Mouse (Mus musculus) gastrocnemius, postnatal 36 days (tissue): ENCODE results near the gene Rhbdl3. TPM values are rescaled to one million over a fixed set of nuclear protein-coding genes. Genes with fewer than 3 reads are reported as not detected.
"Not testable (repeated sequence)": the region's sequence is repeated elsewhere in the genome, so short reads cannot be mapped to it uniquely, and the experiment has no call there.

Experiments used
- DNase-seq, 2 experiments: peaks; one replicate each; pipeline ENCODE4 v3.0.0; 2022
- intact Hi-C: fragments of 180-260 bp; cut with DNase I; formaldehyde crosslinking; loops from one replicate; pipeline ENCODE4 v1.15.1; 2025
- total RNA-seq, 2 experiments: library from RNA; stranded (reverse); gene quantifications; 2 replicates each; pipeline ENCODE4 v1.2.3; 2021

Rhbdl3 gene
- total RNA-seq, 2 experiments from 2014 or later: 5.7 to 9.0 TPM

DNA sequence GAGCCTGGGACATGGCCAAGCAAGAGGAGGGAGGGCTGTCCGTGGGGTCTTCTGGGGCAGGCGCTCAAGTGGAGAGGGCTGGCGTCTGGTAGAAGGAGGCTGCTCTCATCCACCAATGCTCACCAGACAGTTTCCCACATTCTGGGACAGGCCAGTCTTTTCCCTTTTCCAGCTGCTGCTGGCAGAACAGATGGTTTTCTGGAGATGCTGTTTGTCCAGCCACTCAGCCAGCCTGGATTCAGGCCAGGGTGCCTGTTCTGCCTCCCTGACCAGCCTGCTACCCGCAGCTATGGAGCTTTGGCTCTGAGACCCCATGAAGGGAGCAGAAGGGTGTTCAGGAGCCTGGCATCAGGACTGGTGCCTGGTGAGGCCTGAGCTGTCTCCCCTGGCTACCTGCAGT lies 10.6 kb downstream of the Rhbdl3 start:
- no peak for DNase-seq
- intact Hi-C loops: no loop called here

DNA sequence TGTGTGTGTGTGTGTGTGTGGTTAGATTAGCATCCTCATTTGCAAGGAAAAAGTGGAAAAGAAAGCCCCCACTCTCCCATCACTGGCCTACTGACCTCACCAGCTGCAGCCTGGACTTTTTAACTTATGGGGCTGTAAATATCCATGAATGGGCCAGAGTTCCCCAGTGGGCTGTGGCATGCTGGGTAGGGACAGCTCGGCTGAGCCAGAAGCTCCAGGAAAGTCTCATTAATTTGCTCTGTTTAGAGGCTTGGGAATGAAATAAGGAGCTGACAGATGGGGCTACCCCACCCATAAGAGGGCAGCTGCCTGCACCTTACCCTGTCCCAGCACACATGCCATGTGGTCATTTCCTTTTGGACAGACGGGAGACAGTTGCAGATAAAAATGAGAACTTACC lies 11.3 kb downstream of the Rhbdl3 start:
- intact Hi-C loops: no loop called here

DNA sequence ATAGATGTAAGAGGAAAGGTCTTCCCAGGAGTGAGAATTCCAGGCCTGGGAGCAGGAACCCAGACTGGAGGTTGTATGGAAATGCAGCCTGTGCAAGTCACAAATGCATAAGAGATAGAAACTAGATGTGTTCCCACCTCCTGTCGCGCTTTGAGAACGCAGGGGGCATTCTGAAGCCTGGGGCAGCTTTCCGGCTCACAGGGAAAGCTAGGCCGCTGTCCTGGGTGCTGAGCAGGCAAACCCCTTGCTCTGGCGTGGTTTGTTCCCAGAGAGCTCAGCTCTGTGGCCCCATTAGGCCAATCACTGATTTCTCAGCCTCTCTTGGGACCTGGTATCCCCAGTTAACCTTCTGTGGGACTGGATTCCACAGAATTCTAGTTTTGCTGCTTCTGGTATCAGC lies 11.9 kb downstream of the Rhbdl3 start:
- DNase-seq: no peak
- intact Hi-C loops: no loop called here

More for the DNA sequence above, 11.3 kb downstream of the Rhbdl3 start:
- no peak for DNase-seq

DNA sequence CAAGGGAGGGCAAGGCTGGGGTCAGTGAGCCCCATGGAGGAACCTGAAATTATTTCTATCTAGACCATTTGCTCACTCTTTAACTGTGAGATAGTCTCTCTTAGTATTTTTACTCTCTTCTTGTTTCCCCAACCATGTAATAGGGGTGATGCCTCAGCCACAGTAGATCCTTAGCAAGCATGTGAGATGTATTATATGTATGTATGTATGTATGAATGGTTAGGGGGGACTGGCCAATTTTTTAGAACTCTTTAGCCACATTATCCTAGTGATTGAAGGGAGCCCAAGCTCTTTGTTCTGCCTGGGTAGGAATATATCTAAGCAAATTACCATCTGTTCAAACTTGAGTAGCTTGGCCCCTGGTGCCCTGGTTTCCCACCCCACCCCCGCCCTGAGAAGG lies 12.8 kb downstream of the Rhbdl3 start:
- DNase-seq: no peak
- intact Hi-C loops: no loop called here

DNA sequence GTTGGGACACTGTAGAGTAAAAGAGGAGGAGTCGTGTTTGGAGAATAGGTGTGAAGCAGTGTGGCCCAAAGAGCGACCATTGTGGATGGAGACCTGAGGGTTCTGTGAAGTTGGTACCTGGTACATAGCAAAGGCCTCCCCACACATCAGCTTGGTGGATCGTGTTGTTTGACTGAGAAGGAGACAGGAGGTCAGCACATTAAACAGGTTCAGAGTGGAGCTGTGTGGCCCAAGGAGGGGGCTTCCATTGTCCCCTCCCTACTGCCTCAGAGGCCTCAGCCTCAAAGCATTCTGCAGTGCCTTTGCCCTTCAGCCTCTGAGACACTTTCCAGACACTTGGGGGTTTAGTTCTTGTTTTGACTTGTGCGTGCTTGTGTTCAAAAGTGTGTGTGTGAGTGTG lies 13.2 kb downstream of the Rhbdl3 start:
- DNase-seq: no peak

DNA sequence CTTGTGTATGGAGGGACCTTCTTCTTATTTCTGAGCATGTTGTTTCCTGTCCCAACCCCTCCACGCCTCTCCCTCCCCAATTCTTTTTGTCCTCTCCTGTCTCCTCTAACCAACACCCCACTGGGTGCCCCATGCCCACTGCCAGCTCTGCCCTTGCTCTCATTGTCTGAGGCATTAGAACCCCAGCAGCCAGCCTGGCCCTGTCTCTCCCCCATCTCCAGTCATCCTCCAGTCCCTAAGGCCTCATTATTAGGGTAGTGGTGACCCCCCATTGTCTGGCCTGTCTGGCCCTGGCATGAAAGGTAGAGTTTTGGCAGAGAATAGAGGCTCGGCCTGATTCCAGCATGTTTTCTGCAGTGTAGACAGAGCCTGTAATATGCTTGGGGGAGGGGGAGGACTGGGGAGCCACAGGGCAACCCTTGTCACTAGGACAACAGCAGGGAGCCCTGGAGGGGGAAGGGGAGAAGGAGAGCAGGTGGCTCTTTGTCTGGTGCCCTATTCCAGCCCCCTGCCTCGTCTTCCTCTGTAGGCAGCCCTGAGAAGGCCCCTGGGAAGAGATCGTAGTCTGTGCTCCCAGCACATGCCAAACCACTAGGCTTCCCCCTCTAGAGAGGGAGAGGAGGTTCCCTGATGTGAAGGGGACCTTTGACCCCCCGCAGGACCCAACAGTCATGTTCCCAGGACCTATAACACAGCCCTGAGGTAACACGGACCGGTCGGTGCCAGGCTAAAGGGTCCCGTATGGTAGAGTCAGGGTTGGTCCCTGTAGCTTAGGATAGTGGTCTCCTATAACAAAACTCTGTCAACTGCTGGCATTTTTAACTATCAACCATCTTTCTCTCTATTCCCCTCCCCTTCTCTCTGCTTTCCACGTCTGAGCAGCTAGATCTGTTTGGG lies 15.3 kb downstream of the Rhbdl3 start:
- no peak for DNase-seq
- intact Hi-C loops: no loop called here

More for the DNA sequence above, 13.2 kb downstream of the Rhbdl3 start:
- intact Hi-C loops: no loop called here

DNA sequence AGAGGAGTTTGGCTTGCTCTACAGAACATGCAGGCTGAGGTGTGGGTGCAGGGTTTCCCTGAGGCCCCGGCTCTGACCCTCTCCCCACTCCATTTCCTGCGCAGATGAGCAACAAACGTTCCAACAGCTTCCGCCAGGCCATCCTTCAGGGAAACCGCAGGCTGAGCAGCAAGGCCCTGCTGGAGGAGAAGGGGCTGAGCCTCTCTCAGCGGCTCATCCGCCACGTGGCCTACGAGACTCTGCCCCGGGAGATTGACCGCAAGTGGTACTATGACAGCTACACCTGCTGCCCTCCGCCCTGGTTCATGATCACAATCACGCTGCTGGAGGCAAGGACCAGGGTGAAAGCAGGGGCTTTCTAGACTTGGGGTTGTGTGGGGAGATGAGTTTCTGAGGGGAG lies 22.5 kb downstream of the Rhbdl3 start:
- intact Hi-C loops: no loop called here
- no peak for DNase-seq

DNA sequence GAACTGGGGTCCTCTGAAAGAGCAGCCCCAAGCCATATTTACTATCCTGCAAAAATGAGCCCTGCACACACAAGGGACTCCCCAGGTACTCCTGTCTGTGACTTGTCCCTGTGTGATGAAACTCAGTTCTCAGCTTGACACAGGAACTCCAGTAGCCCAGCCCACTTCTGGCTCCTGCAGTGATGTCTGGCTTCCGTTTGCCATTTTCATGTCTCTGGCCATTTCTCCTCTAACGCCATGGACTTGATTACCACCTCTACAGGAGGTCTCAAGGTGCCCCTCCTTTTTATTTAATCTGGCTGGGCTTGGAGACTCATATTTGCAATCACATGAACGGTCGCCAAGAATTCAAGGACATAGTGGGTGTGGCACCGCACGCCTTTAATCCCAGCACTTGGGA lies 23.9 kb downstream of the Rhbdl3 start:
- DNase-seq: no peak
- intact Hi-C loops: no loop called here

DNA sequence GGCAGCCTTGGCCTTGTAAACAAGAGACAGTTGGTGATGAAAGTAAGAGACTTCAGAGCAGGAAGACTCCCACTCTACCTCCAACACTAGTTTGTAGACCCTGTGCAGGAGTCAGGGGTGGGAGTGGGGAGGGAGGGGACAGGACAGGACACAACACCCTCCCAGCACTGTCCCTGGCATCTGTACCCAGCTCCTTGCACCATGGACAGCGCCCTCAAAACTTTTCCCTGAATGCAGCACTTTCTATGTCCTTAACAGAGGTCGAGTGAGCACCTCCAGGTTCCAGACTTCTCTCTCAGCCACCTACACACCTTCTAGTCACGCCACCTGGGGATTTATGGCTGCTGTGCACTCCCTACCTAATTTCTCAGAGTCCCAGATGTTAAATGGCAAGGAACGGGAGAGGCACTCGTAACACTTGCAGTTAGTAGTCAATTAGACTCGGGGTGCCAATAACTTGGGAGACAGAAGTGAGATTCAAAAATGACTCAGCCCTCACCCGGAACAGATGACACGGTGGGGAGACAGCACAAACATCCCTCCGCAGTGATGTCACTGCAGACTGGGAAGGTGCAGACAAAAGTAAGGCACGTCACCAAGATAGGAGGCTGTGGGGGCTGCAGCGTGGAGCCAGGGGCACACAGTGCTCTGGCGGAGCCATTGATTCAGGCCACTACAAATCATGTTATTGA lies 32.1 kb downstream of the Rhbdl3 start:
- DNase-seq: no peak
- intact Hi-C loops: no loop called here

DNA sequence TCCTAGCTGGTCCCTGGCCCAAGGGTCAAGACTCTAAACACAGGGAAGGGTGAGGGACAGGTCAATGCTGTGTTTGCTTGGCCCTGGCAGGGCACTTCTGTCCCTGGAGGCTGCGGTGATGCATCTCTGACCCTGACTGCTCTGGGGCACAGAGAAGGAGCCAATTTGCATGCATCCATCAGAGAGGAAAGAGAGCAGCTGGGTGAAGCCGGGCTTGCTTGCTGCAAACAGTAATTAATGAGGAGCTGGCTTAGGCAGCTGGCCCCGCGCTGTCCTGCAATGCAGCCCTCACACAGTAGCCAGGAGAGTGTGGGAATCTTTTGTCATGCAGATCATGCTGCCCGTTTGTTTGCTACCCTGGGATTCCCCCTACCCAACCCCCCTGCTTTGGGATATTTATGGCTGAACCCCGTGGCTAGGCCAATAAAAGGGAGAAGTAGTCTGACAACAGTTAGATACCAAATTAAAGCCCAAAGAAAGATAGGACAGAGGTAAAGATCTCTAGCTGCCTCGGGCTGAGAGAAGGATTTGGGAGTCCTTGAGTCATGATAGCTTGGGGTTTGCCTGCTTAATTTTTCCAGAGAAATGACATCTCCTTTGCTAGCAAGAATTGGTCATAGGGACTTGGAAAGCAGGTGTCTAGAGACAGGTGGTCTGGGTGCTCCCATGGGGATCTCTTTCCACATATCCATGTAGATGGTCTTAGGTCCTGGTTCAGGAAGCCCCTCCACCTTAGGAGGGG lies 35.1 kb downstream of the Rhbdl3 start:
- intact Hi-C loops: no loop called here
- DNase-seq: no peak

DNA sequence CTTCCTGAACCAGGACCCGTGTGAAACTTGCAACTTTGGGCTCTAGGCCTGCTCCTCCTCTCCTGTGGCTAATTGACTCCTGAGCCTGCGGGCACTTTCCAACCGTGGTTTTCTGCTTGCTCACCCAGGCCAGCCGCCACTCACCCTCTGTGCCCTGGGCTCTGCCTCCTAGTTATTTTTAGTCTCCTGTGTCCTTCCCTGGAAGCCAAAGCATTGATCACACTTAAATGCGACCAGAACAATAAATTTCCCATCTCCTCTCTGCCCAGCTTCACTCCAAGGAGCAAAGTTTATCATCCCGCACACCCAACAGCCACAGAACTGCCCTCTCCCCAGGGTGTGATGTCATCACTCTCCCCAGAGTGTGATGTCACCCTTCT lies 35.6 kb downstream of the Rhbdl3 start:
- intact Hi-C loops: no loop called here
- DNase-seq: no peak

DNA sequence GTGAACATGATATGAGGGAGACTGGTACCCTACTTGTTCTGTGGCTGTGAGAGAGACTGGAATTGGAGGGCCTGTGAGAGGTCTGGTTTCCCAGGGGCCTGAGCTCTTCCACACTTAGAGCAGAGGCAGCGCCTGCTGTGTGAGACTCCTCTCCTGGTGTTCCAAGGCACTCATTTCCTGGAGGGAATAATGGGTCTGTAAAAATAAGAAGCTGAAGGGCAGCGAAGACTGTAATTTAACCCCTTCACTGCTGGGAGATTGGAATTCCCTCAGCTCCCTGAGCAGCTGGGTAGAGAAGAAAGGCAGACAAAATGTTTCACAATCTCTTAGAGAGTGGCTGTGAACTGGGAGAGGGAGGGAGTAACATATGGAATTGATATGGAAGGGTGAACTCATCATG lies 41.8 kb downstream of the Rhbdl3 start:
- intact Hi-C loops: no loop called here
- no peak for DNase-seq

DNA sequence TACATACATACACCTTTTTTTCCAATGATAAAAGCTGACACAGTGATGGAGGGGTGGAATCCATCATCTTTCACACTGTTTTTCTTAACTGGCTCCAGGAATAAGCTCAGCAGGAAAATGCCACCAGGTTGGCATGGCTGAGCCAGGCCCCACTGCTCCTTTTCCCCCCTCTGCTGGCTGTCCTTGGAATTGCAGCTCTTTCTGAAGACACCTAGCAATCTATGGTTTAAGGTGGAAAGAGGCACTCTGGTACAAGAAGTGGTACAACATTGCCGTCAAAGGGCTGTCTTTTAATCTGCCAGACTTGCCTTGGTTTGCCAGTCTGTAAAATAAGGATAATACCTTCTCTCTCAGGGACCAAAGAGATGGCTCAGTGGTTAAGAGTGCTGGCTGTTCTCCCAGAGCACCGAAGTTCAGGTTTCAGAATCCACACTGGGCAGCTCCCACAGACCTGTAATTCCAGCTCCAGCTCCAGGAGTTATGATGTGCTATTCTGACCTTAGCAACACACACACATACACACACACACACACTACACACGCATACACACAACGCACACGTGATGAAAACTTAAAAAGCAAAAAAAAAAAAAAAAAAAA lies 51.2 kb downstream of the Rhbdl3 start:
- intact Hi-C loops: loop anchor here (1.0 kb wide), 1 partner anchor 65 kb away; no protein-coding TSS in a partner anchor
- peak; percentile 52 to 78 for DNase-seq

DNA sequence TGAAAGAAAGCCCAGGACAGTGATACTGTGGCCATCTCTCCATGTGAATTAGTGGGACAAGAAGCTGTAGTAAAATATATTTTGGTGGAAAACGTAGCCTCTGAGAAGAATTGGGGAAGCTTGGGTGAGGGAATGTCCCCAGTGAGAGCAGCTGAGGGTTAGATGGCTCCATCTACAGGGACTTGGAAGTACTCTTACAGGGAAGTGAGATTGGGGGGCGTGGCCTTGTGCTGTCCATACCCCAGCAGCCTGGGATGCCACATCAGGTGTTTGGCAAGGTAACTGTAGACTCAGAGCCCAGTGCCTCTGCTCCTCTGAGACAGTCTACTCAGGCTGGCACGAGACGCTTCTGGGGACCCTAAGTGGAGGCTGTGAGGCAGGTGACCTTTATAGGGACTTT lies 54.1 kb downstream of the Rhbdl3 start:
- DNase-seq: no peak
- intact Hi-C loops: no loop called here

DNA sequence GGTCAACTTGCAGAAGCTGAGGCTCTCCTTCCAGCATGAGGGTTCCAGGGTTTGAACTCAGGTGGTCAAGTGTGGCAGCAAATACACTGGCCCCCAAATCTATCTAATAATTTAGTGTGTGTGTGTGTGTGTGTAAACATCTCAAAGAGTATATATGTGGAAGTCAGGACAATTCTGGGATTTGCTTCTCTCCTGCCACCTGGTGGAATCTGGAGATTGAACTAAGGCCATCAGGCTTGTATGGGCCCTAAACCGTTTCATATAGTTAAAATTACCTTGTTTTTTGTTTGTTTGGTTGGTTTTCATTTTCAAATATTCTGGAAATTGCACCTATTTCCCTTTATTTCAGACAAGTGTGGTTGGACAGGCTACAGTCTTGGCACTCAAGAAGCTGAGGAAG lies 68.2 kb downstream of the Rhbdl3 start:
- no peak for DNase-seq
- intact Hi-C loops: no loop called here

DNA sequence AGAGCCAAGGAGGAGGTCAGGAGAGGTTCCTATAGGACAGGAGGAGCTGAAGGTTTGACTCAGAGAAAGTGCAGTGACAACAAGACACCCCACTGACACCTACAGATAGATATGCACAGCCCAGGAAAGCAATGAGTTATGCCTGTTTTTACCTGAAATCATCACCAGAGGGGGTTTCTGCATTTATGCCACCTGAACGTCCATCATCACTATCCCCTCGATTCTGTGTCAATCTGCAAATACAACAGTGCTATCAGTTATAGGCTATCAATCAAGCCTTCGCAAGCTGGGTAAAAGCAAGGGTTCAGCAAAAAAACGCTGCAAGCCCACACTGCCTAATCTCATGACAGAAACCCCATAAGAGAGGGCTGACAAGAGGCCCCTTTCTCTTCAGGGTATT lies 75.9 kb downstream of the Rhbdl3 start:
- intact Hi-C loops: no loop called here
- no peak for DNase-seq

DNA sequence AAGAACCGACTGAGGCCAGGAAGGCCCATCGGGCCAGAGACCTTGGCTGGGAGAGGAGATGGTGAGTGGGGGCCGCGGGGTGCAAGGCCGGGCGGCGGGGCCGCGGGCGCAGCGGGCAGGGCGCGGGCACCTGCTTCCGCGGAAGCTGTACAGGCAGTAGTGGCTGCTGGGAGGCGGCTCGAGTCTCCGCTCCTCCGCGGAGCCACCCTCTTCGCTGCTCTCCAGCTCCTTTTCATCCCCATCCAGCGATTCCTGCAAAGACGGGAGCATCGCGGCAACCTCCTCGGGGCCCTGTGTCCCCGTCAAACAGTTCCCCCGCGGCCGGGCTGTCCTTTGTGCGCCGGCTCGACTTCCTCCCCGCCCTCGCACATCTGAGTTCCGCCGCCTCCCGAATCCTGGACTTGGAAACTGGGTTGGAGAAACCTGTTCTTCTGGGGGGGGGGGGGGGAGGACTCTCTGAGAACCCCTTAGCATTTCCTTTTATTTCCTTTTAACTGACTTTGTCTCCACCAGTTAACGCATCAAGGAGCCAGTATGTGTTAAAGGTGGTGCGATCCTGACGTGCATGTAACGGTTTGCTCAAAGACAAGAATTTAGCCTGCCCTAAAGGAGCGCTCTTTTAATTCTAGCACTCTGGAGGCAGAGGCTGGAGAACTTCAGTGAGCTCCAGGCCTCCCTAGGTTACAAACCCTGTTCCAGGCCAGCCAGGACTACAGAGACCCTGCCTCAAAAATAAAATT lies 77.2 kb downstream of the Rhbdl3 start, which contains the start of gene 5730455P16Rik:
Gene 5730455P16Rik (minus strand): TSS at position 323 of the 740 bp plus-strand sequence.
- DNase-seq: peak; percentile 79 to 80
- intact Hi-C loops: no loop called here

DNA sequence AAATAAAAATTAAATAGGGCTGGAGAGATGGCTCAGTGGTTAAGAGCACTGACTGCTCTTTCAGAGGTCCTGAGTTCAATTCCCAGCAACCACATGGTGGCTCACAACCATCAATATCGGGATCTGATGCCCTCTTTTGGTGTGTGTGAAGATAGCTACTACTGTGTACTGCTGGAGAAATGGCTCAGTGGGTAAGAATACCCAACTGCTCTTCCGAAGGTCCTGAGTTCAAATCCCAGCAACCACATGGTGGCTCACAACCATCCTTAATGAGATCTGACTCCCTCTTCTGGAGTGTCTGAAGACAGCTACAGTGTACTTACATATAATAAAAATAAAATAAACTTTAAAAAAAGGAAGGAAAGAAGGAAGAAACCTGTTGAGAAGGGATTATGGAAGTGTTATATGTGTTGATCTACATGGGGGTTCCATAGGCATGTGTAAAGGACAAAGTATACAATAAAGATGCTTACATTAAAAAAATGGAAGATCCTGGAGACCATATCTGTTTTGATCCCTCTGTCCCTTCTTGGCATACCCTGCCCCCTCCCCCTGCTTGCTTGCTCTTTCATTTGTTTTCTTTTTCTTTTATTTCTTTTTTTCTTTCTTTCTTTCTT lies 77.8 kb downstream of the Rhbdl3 start:
- intact Hi-C loops, DNase-seq: not testable (repeated sequence)

DNA sequence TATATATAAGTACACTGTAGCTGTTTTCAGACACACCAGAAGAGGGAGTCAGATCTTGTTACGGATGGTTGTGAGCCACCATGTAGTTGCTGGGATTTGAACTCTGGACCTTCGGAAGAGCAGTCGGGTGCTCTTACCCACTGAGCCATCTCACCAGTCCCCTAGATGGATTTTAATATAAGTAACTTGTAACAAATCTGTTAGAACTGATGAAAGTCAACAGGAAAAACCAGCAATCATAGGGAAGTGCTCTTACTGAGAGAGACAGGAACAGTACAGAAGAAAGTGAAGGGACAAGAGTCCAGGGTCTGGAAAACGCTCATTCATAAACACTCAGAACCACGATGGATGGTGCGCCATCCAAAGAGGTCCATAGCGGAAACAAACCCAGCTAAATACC lies 78.5 kb downstream of the Rhbdl3 start:
- DNase-seq, intact Hi-C loops: not testable (repeated sequence)

DNA sequence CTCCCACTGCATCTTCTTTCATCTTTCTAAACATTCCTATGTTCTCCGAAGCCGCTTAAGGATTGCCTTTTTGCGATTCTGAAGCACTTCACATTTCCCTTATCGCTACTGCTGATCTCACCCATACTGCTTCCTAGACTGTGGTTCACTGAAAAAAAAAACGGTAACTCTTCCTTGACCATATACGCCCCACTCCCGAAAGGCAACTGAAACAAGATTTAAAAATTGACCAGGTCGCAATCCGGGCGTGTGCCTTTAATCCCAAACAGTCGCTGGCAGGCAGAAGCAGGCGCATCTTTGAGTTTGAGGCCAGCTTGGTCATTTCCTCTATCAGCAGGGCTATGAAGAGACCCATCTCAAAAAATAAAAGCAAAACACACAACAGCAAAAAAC lies 81.9 kb downstream of the Rhbdl3 start:
- DNase-seq: peak in 1 of 2 experiments; percentile 34
- intact Hi-C loops: no loop called here
